Mouse (Mus musculus) neural tube, embryonic 11.5 days (tissue): Measurements from ENCODE around the gene Il2rb. TPM values are rescaled to one million over a fixed set of nuclear protein-coding genes. Genes with fewer than 3 reads are reported as not detected.

Experiments
- ATAC-seq: fragments of 200-750 bp; cut with Nextera tagmentation; 2 replicates; pipeline ENCODE4 v1.8.0; 2017; ENCODE audit warnings: moderate number of reproducible peaks, mild to moderate bottlenecking, moderate TSS enrichment, moderate library complexity; ENCODE audit not compliant: insufficient read depth, low FRiP score, low TSS enrichment
- DNase-seq: peaks from one replicate; pipeline ENCODE4 v3.0.0-alpha.2; 2015; ENCODE audit warnings: low spot score
- H3K27ac ChIP-seq: fragments of 300-500 bp; sonication (generic); 2 replicates; pipeline ENCODE4 v1.5.1; 2014; ENCODE audit warnings: low read depth, mild to moderate bottlenecking, low read length
- H3K27me3 ChIP-seq: fragments of 300-500 bp; sonication (generic); 2 replicates; pipeline ENCODE4 v1.6.1; 2014; ENCODE audit warnings: mild to moderate bottlenecking, low read length, mixed read lengths; ENCODE audit not compliant: control insufficient read depth, insufficient read depth
- H3K36me3 ChIP-seq: fragments of 300-500 bp; sonication (generic); 2 replicates; pipeline ENCODE4 v1.6.1; 2014; ENCODE audit warnings: mild to moderate bottlenecking, low read length, moderate library complexity, mixed read lengths; ENCODE audit not compliant: control insufficient read depth, insufficient read depth
- H3K4me1 ChIP-seq: fragments of 300-500 bp; sonication (generic); 2 replicates; pipeline ENCODE4 v1.6.1; 2014; ENCODE audit warnings: low read length, mixed read lengths; ENCODE audit not compliant: control insufficient read depth, insufficient read depth
- H3K4me2 ChIP-seq: fragments of 300-500 bp; sonication (generic); 2 replicates; pipeline ENCODE4 v1.6.1; 2014; ENCODE audit warnings: low read depth, mild to moderate bottlenecking, moderate library complexity
- H3K4me3 ChIP-seq: fragments of 300-500 bp; sonication (generic); 2 replicates; pipeline ENCODE4 v1.5.1; 2014; ENCODE audit warnings: low read depth, low read length
- H3K9ac ChIP-seq: fragments of 300-500 bp; sonication (generic); 2 replicates; pipeline ENCODE4 v1.6.1; 2014; ENCODE audit warnings: mild to moderate bottlenecking, low read length
- H3K9me3 ChIP-seq: fragments of 300-500 bp; sonication (generic); 2 replicates; pipeline ENCODE4 v1.6.1; 2016; ENCODE audit warnings: low read length; ENCODE audit not compliant: control insufficient read depth
- WGBS: fragments of 180-500 bp; shearing (Covaris S2); extraction: QIAGEN DNeasy Blood & Tissue Kit; methylation state at CpG from one replicate; pipeline ENCODE4 v1.1.7; 2014; 5-methylcytosine and 5-hydroxymethylcytosine counted together
- polyA plus RNA-seq: library from polyadenylated mRNA; unstranded; fragments of >200 nt; fragmentation: Nextera tagmentation; extraction: Ambion mirVana; gene quantifications from 2 replicates; pipeline ENCODE4 v1.2.1, GENCODE M21; 2014

Gene Il2rb
- polyA plus RNA-seq, 1 experiment from 2014 or later = not detected

GRCm38 (mm10) chr15:78429871-78430622 lies 65.0 kb downstream of the Il2rb start:
- Histone ChIP-seq H3K4me3 (no peak overlapping the region), H3K9me3 (no peaks in the 10 kb centered on the region), H3K9ac (no peak overlapping the region), H3K27me3 (no peaks in the 10 kb centered on the region), H3K4me2 (peak overlapping the region; percentile 2; the same call in 1 of the 2 replicates), H3K27ac (peak overlapping the region; percentile 39; the same call in 1 of the 2 replicates), H3K4me1 (peaks cover 12% of the 10 kb centered on the region), H3K36me3 (0 out of 2 replicates have a peak, but pooled peaks cover 3% of the 10 kb centered on the region)
- no peak for ATAC-seq
- DNase-seq = no peak
- WGBS = 83% methylated on average over 13 of the region's 13 CpGs

Other genes with a start within 250 kb of the Il2rb start
- 0.37 and 0.70 TPM in 2 replicates for gene Csf2rb2, start 189.6 kb downstream of the Il2rb start, polyA plus RNA-seq
- gene Csf2rb, start 169.5 kb downstream of the Il2rb start, polyA plus RNA-seq = 1.8 and 5.4 TPM in 2 replicates
- not detected in 2 replicates for gene Tex33, start 99.4 kb downstream of the Il2rb start, polyA plus RNA-seq
- gene Tst, start 89.4 kb downstream of the Il2rb start, polyA plus RNA-seq = 7.5 and 7.8 TPM in 2 replicates
- gene Mpst, start 88.9 kb downstream of the Il2rb start, polyA plus RNA-seq = 1.9 and 2.5 TPM in 2 replicates
- gene Kctd17, start 66.7 kb downstream of the Il2rb start, polyA plus RNA-seq = 74.6 and 78.1 TPM in 2 replicates
- gene Tmprss6, start 26.6 kb downstream of the Il2rb start, polyA plus RNA-seq = not detected in 2 replicates
- gene C1qtnf6, start 36.1 kb upstream of the Il2rb start, polyA plus RNA-seq = 11.8 and 12.8 TPM in 2 replicates
- 0.38 TPM in 1 of 2 replicates, not detected in the other for gene Sstr3, start 49.4 kb upstream of the Il2rb start, polyA plus RNA-seq
- gene Rac2, start 77.5 kb upstream of the Il2rb start, polyA plus RNA-seq = 8.0 and 8.5 TPM in 2 replicates
- gene Cyth4, start 101.8 kb upstream of the Il2rb start, polyA plus RNA-seq = 1.6 and 2.4 TPM in 2 replicates
- 0.15 and 0.73 TPM in 2 replicates for gene Elfn2, start 223.5 kb upstream of the Il2rb start, polyA plus RNA-seq